Mouse (Mus musculus) brain, adult 2 months (tissue): ENCODE results near the gene Tpd52l2.

ENCODE experiments used
- DNase-seq: peaks from one replicate; pipeline ENCODE4 v3.0.0; 2011; ENCODE audit warnings: low read depth, low spot score

The Tpd52l2 gene

GRCm38 (mm10) chr2:181536410-181536809 is 39.5 kb downstream of the Tpd52l2 start:
- DNase-seq, result no peak

GRCm38 (mm10) chr2:181537444-181538047 is 40.6 kb downstream of the Tpd52l2 start:
- peak; percentile 93 for DNase-seq

- peak; percentile 69 for DNase-seq
These were observed 44.9 kb downstream of the Tpd52l2 start for GRCm38 (mm10) chr2:181541761-181542380.

- no peak for DNase-seq
These were observed 49.2 kb downstream of the Tpd52l2 start for GRCm38 (mm10) chr2:181546142-181546541.

- no peak for DNase-seq
These were observed 51.3 kb downstream of the Tpd52l2 start for GRCm38 (mm10) chr2:181548227-181548626.

GRCm38 (mm10) chr2:181548682-181549081 is 51.7 kb downstream of the Tpd52l2 start:
- no peak for DNase-seq

- DNase-seq, result no peak
These were observed 53.3 kb downstream of the Tpd52l2 start for GRCm38 (mm10) chr2:181550233-181550632.

GRCm38 (mm10) chr2:181553772-181554171 is 56.8 kb downstream of the Tpd52l2 start:
- DNase-seq, result no peak

- DNase-seq, result no peak
These were observed 70.4 kb downstream of the Tpd52l2 start for GRCm38 (mm10) chr2:181567338-181567737.
